Mouse (Mus musculus) limb, embryonic 11.5 days (tissue): ENCODE measurements around the gene Gm5134. TPM values are rescaled to one million over a fixed set of nuclear protein-coding genes. Genes with fewer than 3 reads are reported as not detected.
A peak's percentile ranks its signal among the peaks of the same experiment; 100 is the strongest.

ENCODE experiments used
- ATAC-seq: fragments of 200-750 bp; cut with Nextera tagmentation; 2 replicates; pipeline ENCODE4 v1.8.0; 2017; ENCODE audit warnings: low read depth; ENCODE audit not compliant: insufficient number of reproducible peaks, low FRiP score, low TSS enrichment
- DNase-seq: peaks from one replicate; pipeline ENCODE4 v3.0.0-alpha.2; 2015; ENCODE audit warnings: low spot score
- H3K27ac ChIP-seq: fragments of 300-500 bp; sonication (generic); replicated peaks from 2 replicates; pipeline ENCODE4 v1.5.1; 2014; ENCODE audit warnings: low read depth, mild to moderate bottlenecking, low read length
- H3K27me3 ChIP-seq: fragments of 300-500 bp; sonication (generic); 2 replicates; pipeline ENCODE4 v1.6.1; 2014; ENCODE audit warnings: mild to moderate bottlenecking, low read length, mixed read lengths; ENCODE audit not compliant: control insufficient read depth, insufficient read depth
- H3K36me3 ChIP-seq: fragments of 300-500 bp; sonication (generic); 2 replicates; pipeline ENCODE4 v1.6.1; 2014; ENCODE audit warnings: mild to moderate bottlenecking, low read length, moderate library complexity, mixed read lengths; ENCODE audit not compliant: control insufficient read depth, insufficient read depth
- H3K4me1 ChIP-seq: fragments of 300-500 bp; sonication (generic); 2 replicates; pipeline ENCODE4 v1.6.1; 2014; ENCODE audit warnings: low read length, mixed read lengths; ENCODE audit not compliant: control insufficient read depth, insufficient read depth
- H3K4me2 ChIP-seq: fragments of 300-500 bp; sonication (generic); 2 replicates; pipeline ENCODE4 v1.6.1; 2014; ENCODE audit warnings: low read depth, mild to moderate bottlenecking, moderate library complexity; ENCODE audit not compliant: severe bottlenecking
- H3K4me3 ChIP-seq: fragments of 300-500 bp; sonication (generic); 2 replicates; pipeline ENCODE4 v1.5.1; 2014; ENCODE audit warnings: low read depth, low read length
- H3K9ac ChIP-seq: fragments of 300-500 bp; sonication (generic); 2 replicates; pipeline ENCODE4 v1.6.1; 2014; ENCODE audit warnings: mild to moderate bottlenecking, low read length
- H3K9me3 ChIP-seq: fragments of 300-500 bp; sonication (generic); 2 replicates; pipeline ENCODE4 v1.6.1; 2016; ENCODE audit warnings: low read length; ENCODE audit not compliant: control insufficient read depth
- WGBS: fragments of 180-500 bp; shearing (Covaris S2); extraction: QIAGEN DNeasy Blood & Tissue Kit; methylation state at CpG from one replicate; pipeline ENCODE4 v1.1.7; 2014; 5-methylcytosine and 5-hydroxymethylcytosine counted together
- polyA plus RNA-seq: library from polyadenylated mRNA; unstranded; fragments of >200 nt; fragmentation: Nextera tagmentation; extraction: Ambion mirVana; gene quantifications from 2 replicates; pipeline ENCODE4 v1.2.1, GENCODE M21; 2014

The Gm5134 gene
- polyA plus RNA-seq, 1 experiment from 2014 or later: not detected

GRCm38 (mm10) chr10:75944066-75944772, 10.1 kb upstream of the Gm5134 start:
- Histone ChIP-seq H3K9ac (no peak overlapping the region), H3K27me3 (peaks cover 2% of the 10 kb centered on the region; the same call in 1 of the 2 replicates), H3K4me3 (no peak overlapping the region), H3K4me2 (no peak overlapping the region), H3K9me3 (no peaks in the 10 kb centered on the region), H3K36me3 (no peaks in the 10 kb centered on the region), H3K4me1 (no peaks in the 10 kb centered on the region), H3K27ac (no peak overlapping the region)
- no peak for ATAC-seq
- no peak for DNase-seq
- WGBS: 51% methylated on average over 11 of the region's 11 CpGs

GRCm38 (mm10) chr10:75945213-75945612, 9.1 kb upstream of the Gm5134 start:
- ATAC-seq (no peak), DNase-seq (no peak)
- Histone ChIP-seq H3K4me2 (no peak overlapping the region), H3K4me1 (no peaks in the 10 kb centered on the region), H3K9me3 (no peaks in the 10 kb centered on the region), H3K9ac (no peak overlapping the region), H3K4me3 (no peak overlapping the region), H3K36me3 (no peaks in the 10 kb centered on the region), H3K27me3 (no peaks in the 10 kb centered on the region), H3K27ac (no peak overlapping the region)
- WGBS: 91% methylated on average over 7 of the region's 7 CpGs

- H3K4me2 ChIP-seq: no peak overlapping the region
- DNase-seq: no peak
- H3K4me3 ChIP-seq: no peak overlapping the region
- WGBS: 82% methylated on average over 7 of the region's 7 CpGs
- H3K4me1 ChIP-seq: peaks cover 3% of the 10 kb centered on the region; the same call in 1 of the 2 replicates
- no peak overlapping the region for H3K9ac ChIP-seq
- H3K27ac ChIP-seq: no peak overlapping the region
- no peaks in the 10 kb centered on the region for H3K36me3 ChIP-seq
- no peaks in the 10 kb centered on the region for H3K9me3 ChIP-seq
- no peak for ATAC-seq
- no peaks in the 10 kb centered on the region for H3K27me3 ChIP-seq
Observed at GRCm38 (mm10) chr10:75945896-75946295, 8.4 kb upstream of the Gm5134 start.

GRCm38 (mm10) chr10:75948079-75948478, 6.2 kb upstream of the Gm5134 start:
- H3K4me1 ChIP-seq: peaks cover 3% of the 10 kb centered on the region; the same call in 1 of the 2 replicates
- no peak overlapping the region for H3K4me3 ChIP-seq
- H3K4me2 ChIP-seq: no peak overlapping the region
- H3K27me3 ChIP-seq: no peaks in the 10 kb centered on the region
- no peaks in the 10 kb centered on the region for H3K36me3 ChIP-seq
- WGBS: 85% methylated on average over 5 of the region's 5 CpGs
- no peak overlapping the region for H3K27ac ChIP-seq
- no peak for ATAC-seq
- no peaks in the 10 kb centered on the region for H3K9me3 ChIP-seq
- H3K9ac ChIP-seq: no peak overlapping the region
- no peak for DNase-seq

- Histone ChIP-seq H3K4me2 (no peak overlapping the region), H3K27ac (no peak overlapping the region), H3K9ac (no peak overlapping the region), H3K27me3 (no peaks in the 10 kb centered on the region), H3K9me3 (no peaks in the 10 kb centered on the region), H3K36me3 (no peaks in the 10 kb centered on the region), H3K4me1 (peaks cover 3% of the 10 kb centered on the region; the same call in 1 of the 2 replicates), H3K4me3 (no peak overlapping the region)
- no peak for ATAC-seq
- 75% methylated on average over 22 of the region's 22 CpGs for WGBS
- DNase-seq: no peak
Observed at GRCm38 (mm10) chr10:75949053-75950045, 5.0 kb upstream of the Gm5134 start.

- peak; percentile 64 for DNase-seq
- Histone ChIP-seq H3K4me2 (peak overlapping the region; percentile 76), H3K4me1 (peaks cover 3% of the 10 kb centered on the region; the same call in 1 of the 2 replicates), H3K4me3 (peak overlapping the region; percentile 40), H3K27ac (no peak overlapping the region), H3K27me3 (no peaks in the 10 kb centered on the region), H3K9me3 (no peaks in the 10 kb centered on the region), H3K9ac (peak overlapping the region; percentile 54), H3K36me3 (no peaks in the 10 kb centered on the region)
- 1% methylated on average over 22 of the region's 23 CpGs for WGBS
- 0 out of 2 replicates have a peak, but pooled peaks have one; percentile 27 for ATAC-seq
Observed at GRCm38 (mm10) chr10:75950791-75951210, 3.5 kb upstream of the Gm5134 start.

- peak overlapping the region; percentile 40 for H3K4me3 ChIP-seq
- 5% methylated on average over 13 of the region's 13 CpGs for WGBS
- H3K9me3 ChIP-seq: no peaks in the 10 kb centered on the region
- DNase-seq (peak; percentile 66), ATAC-seq (0 out of 2 replicates have a peak, but pooled peaks have one; percentile 24)
- no peaks in the 10 kb centered on the region for H3K27me3 ChIP-seq
- peaks cover 3% of the 10 kb centered on the region; the same call in 1 of the 2 replicates for H3K4me1 ChIP-seq
- no peak overlapping the region for H3K9ac ChIP-seq
- H3K36me3 ChIP-seq: no peaks in the 10 kb centered on the region
- H3K4me2 ChIP-seq: peak overlapping the region; percentile 76
- H3K27ac ChIP-seq: no peak overlapping the region
Observed at GRCm38 (mm10) chr10:75951424-75952050, 2.8 kb upstream of the Gm5134 start.

- ATAC-seq: no peak
- H3K9ac ChIP-seq: no peak overlapping the region
- WGBS: 90% methylated on average over 10 of the region's 10 CpGs
Observed at GRCm38 (mm10) chr10:75973846-75974245, 19.5 kb downstream of the Gm5134 start.

More at GRCm38 (mm10) chr10:75973846-75974245, 19.5 kb downstream of the Gm5134 start:
- no peaks in the 10 kb centered on the region for H3K4me1 ChIP-seq
- no peaks in the 10 kb centered on the region for H3K36me3 ChIP-seq
- no peaks in the 10 kb centered on the region for H3K27me3 ChIP-seq
- H3K4me2 ChIP-seq: no peak overlapping the region
- no peak for DNase-seq
- no peaks in the 10 kb centered on the region for H3K9me3 ChIP-seq
- no peak overlapping the region for H3K4me3 ChIP-seq
- no peak overlapping the region for H3K27ac ChIP-seq
